Mouse (Mus musculus) heart, adult 2 months (tissue): Measurements from ENCODE around the gene Hnrnpc. TPM values are rescaled to one million over a fixed set of nuclear protein-coding genes. Genes with fewer than 3 reads are reported as not detected.
A peak's percentile ranks its signal among the peaks of the same experiment; 100 is the strongest.

Experiments used
- DNase-seq, 2 experiments: peaks; one replicate each; pipeline ENCODE4 v3.0.0; 2021
- H3K27ac ChIP-seq: fragments of 200-600 bp; 2 replicates; pipeline ENCODE4 v1.8.1; 2022
- H3K27me3 ChIP-seq: fragments of 200-500 bp; 2 replicates; pipeline ENCODE4 v1.6.1; 2012; ENCODE audit warnings: mild to moderate bottlenecking, low read length, inconsistent platforms, mixed read lengths; ENCODE audit not compliant: control insufficient read depth, insufficient read depth
- H3K36me3 ChIP-seq: fragments of 200-500 bp; 2 replicates; pipeline ENCODE4 v1.6.1; 2012; ENCODE audit warnings: low read length, inconsistent platforms; ENCODE audit not compliant: control insufficient read depth, insufficient read depth
- H3K4me1 ChIP-seq: fragments of 200-500 bp; 2 replicates; pipeline ENCODE4 v1.6.1; 2011; ENCODE audit warnings: low read length; ENCODE audit not compliant: control insufficient read depth, insufficient read depth
- H3K4me3 ChIP-seq: fragments of 200-600 bp; 2 replicates; pipeline ENCODE4 v1.8.1; 2022
- H3K79me2 ChIP-seq: fragments of 200-500 bp; replicated peaks from 2 replicates; pipeline ENCODE4 v1.6.1; 2012; ENCODE audit warnings: mild to moderate bottlenecking, inconsistent platforms, low read length, moderate library complexity, mixed read lengths; ENCODE audit not compliant: control insufficient read depth, insufficient read depth
- H3K9ac ChIP-seq: fragments of 200-500 bp; 2 replicates; pipeline ENCODE4 v1.6.1; 2012; ENCODE audit warnings: low read depth, mild to moderate bottlenecking, control low read depth, inconsistent platforms, low read length, mixed read lengths
- CTCF ChIP-seq: fragments of 200-600 bp; IDR thresholded peaks from 2 replicates; pipeline ENCODE4 v1.8.1; 2022; ENCODE audit warnings: antibody characterized with exemption, mild to moderate bottlenecking, moderate library complexity
- EP300 ChIP-seq: fragments of 200-500 bp; IDR thresholded peaks from 2 replicates; pipeline ENCODE4 v1.6.1; 2011; ENCODE audit warnings: low read depth, low read length, control low read depth; ENCODE audit not compliant: insufficient read depth
- POLR2A ChIP-seq: fragments of 200-500 bp; IDR thresholded peaks from 2 replicates; pipeline ENCODE4 v1.6.1; 2011; ENCODE audit warnings: mild to moderate bottlenecking, low read depth, low read length, control low read depth; ENCODE audit not compliant: insufficient read depth
- WGBS: fragments of 180-500 bp; shearing (Covaris S2); methylation state at CpG from one replicate; pipeline ENCODE4 v1.1.7; 2018; 5-methylcytosine and 5-hydroxymethylcytosine counted together
- intact Hi-C: fragments of 180-260 bp; cut with DNase I; formaldehyde crosslinking; loops from one replicate; pipeline ENCODE4 v1.15.1; 2025
- polyA plus RNA-seq: library from polyadenylated mRNA; depleted of rRNA; stranded (reverse); fragments of >200 nt; gene quantifications from 2 replicates; pipeline ENCODE4 v1.2.3, GENCODE M21; 2012
- total RNA-seq, 2 experiments: library from RNA; stranded (reverse); gene quantifications; 2 replicates each; pipeline ENCODE4 v1.2.3; 2021

The Hnrnpc gene
- total and polyA plus RNA-seq, 3 experiments, result 70.7 to 147 (median 137) TPM

- no peaks in the 10 kb centered on the region for H3K27me3 ChIP-seq
- intact Hi-C loops, result no loop called here
- no peak for TF ChIP-seq POLR2A
- no peak for TF ChIP-seq EP300
- TF ChIP-seq CTCF, result no peak
- no peak overlapping the region for H3K27ac ChIP-seq
- H3K4me3 ChIP-seq, result no peak overlapping the region
- H3K36me3 ChIP-seq, result no peaks in the 10 kb centered on the region
- H3K4me1 ChIP-seq, result no peaks in the 10 kb centered on the region
- WGBS, result 55% methylated on average over 16 of the region's 16 CpGs
- H3K79me2 ChIP-seq, result no peaks in the 10 kb centered on the region
- no peak overlapping the region for H3K9ac ChIP-seq
- no peak for DNase-seq
These were observed 37.8 kb upstream of the Hnrnpc start for GRCm38 (mm10) chr14:52141445-52142127.

DNA sequence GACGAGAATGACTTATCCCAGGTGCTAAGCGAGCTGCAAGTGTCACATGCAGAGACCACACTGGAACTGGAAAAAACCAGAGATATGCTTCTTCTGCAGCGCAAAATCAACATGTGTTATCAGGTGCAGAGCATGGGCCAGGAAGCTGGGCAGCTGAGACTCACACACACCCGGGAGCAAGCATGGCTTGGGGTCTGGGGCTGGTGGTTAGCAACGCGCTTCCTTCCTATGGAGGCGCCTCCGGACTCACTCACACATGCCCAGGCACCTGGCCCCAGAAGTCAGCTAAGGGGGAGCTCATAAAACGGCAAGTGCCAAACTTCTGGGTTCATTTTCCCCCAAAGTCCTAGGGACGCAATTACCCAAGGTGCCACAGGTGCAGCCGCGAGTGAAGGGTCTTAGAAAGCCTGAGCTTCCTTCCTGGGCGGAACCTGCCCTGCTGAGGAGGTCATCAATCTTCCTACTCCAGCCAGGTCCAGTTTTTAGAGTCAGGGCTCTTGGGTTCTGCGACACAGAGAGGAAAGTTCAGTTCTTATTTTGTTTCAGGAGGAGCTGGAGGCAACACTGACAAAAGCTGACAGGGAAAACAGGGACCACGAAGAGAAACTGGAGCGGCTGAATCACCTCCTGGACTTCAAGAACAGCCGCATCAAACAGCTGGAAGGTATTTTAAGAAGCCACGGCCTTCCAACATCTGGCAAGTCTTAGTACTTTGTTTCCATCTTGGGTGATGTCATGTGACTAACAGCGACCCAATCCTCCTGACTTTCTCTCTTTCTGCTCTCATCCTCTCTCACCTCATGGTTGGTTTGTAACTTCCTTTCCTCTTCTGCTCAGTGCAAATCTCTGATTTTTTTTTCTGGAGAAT lies 37.0 kb upstream of the Hnrnpc start:
- WGBS, result 21% methylated on average over 19 of the region's 19 CpGs
- Histone ChIP-seq H3K4me1 (no peaks in the 10 kb centered on the region), H3K27ac (no peak overlapping the region), H3K79me2 (no peaks in the 10 kb centered on the region), H3K27me3 (no peaks in the 10 kb centered on the region), H3K9ac (no peak overlapping the region), H3K4me3 (no peak overlapping the region), H3K36me3 (no peaks in the 10 kb centered on the region)
- TF ChIP-seq EP300, result no peak
- intact Hi-C loops, result no loop called here
- no peak for DNase-seq

DNA sequence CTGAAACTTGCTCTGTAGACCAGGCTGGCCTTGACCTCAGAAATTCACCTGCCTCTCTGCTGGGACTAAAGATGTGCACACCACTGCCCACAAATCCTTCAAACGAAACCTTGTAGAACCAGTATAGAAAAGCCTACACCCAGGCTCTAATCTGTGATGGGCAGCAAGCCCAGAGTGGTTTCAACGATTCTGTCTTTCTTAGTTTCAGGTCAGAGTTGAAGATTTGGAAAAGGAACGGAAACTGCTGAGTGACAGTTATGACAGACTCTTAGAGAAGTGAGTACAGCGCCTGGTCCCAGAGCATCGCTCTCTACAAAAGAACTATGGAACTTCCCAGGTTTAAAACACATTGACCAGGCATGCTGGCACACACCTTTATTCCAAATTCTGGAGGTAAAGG lies 29.8 kb upstream of the Hnrnpc start:
- no peaks in the 10 kb centered on the region for H3K36me3 ChIP-seq
- DNase-seq, result peak in 1 of 2 experiments; percentile 5
- no peaks in the 10 kb centered on the region for H3K27me3 ChIP-seq
- intact Hi-C loops, result no loop called here
- H3K27ac ChIP-seq, result no peak overlapping the region
- H3K4me1 ChIP-seq, result no peaks in the 10 kb centered on the region
- 65% methylated on average over 5 of the region's 5 CpGs for WGBS
- H3K9ac ChIP-seq, result no peak overlapping the region
- TF ChIP-seq CTCF (no peak), EP300 (no peak), POLR2A (no peak)
- no peak overlapping the region for H3K4me3 ChIP-seq
- no peaks in the 10 kb centered on the region for H3K79me2 ChIP-seq

GRCm38 (mm10) chr14:52124636-52125035 lies 20.8 kb upstream of the Hnrnpc start:
- Histone ChIP-seq H3K36me3 (no peaks in the 10 kb centered on the region), H3K4me1 (no peaks in the 10 kb centered on the region), H3K4me3 (no peak overlapping the region), H3K27ac (no peak overlapping the region), H3K27me3 (no peaks in the 10 kb centered on the region), H3K9ac (no peak overlapping the region), H3K79me2 (no peaks in the 10 kb centered on the region)
- intact Hi-C loops, result loop anchor here (2.0 kb wide), 1 partner anchor 214 kb away; no protein-coding TSS in a partner anchor
- WGBS, result 92% methylated on average over 3 of the region's 3 CpGs
- TF ChIP-seq EP300, result no peak
- no peak for TF ChIP-seq CTCF
- TF ChIP-seq POLR2A, result no peak
- DNase-seq, result no peak

DNA sequence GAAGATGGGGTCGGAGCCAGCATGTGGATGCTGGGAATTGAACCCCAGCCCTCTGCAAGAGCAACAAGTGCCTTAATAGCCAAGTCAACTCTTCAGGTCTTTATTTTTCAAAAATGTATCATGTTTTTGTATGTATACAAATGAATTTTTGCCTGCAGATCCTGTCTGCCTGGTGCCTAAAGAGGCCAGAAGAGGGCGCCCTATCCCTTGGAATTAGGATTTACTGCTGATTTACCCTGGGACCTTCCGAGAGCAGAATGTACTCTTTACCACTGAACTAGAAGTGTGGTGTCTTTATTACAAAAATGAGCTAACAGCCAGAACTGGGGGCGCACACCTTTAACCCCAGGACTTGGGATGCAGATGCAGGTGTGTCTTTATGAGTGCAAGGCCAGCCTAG lies 20.1 kb upstream of the Hnrnpc start:
- H3K9ac ChIP-seq, result no peak overlapping the region
- intact Hi-C loops, result loop anchor here (2.0 kb wide), 1 partner anchor 215 kb away; no protein-coding TSS in a partner anchor
- TF ChIP-seq CTCF, result peak; percentile 89
- TF ChIP-seq EP300, result no peak
- peak; percentile 47 to 61 for DNase-seq
- H3K27ac ChIP-seq, result no peak overlapping the region
- H3K79me2 ChIP-seq, result no peaks in the 10 kb centered on the region
- H3K4me3 ChIP-seq, result no peak overlapping the region
- no peaks in the 10 kb centered on the region for H3K27me3 ChIP-seq
- no peaks in the 10 kb centered on the region for H3K4me1 ChIP-seq
- 23% methylated on average over 4 of the region's 4 CpGs for WGBS
- H3K36me3 ChIP-seq, result no peaks in the 10 kb centered on the region

GRCm38 (mm10) chr14:52120169-52120568 lies 16.3 kb upstream of the Hnrnpc start:
- H3K4me3 ChIP-seq, result no peak overlapping the region

More at GRCm38 (mm10) chr14:52120169-52120568, 16.3 kb upstream of the Hnrnpc start:
- no peak overlapping the region for H3K9ac ChIP-seq
- H3K27ac ChIP-seq, result no peak overlapping the region
- intact Hi-C loops, result no loop called here
- 58% methylated on average over 7 of the region's 7 CpGs for WGBS
- no peaks in the 10 kb centered on the region for H3K4me1 ChIP-seq
- no peaks in the 10 kb centered on the region for H3K36me3 ChIP-seq
- no peaks in the 10 kb centered on the region for H3K27me3 ChIP-seq
- TF ChIP-seq EP300 (no peak), POLR2A (no peak), CTCF (no peak)
- DNase-seq, result no peak
- no peaks in the 10 kb centered on the region for H3K79me2 ChIP-seq
